Mouse (Mus musculus): Measurements from ENCODE around the gene Gm49403. TPM values are rescaled to one million over a fixed set of nuclear protein-coding genes. Genes with fewer than 3 reads are reported as not detected.

Gene Gm49403
- polyA plus RNA-seq, 1 experiment from 2014 or later: not detected

DNA sequence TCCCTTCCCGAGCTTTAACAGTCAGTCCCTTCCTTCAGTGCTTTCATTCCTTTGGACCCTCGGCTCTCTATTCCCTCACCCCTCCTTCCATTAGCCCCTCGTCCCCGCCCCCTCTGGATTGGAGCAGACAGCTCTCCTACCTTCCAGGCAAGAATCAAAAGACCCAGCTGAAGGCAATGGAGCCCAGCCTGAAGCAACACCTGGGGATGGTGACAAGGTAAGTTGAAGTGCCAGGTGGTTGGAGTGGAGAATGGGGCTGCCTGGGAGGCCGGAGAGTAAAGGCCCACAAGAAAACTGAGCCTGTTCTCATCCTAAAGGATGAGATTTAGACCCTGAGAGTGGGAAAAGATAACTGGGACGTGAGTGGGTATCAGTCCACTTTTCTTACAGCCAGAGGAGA is 24.8 kb downstream of the Gm49403 start:
- no peak for ATAC-seq
- in situ Hi-C loops (cut with MboI; ENCODE audit: low pct_unique_long_range_greater_than_20kb): no loop called here

DNA sequence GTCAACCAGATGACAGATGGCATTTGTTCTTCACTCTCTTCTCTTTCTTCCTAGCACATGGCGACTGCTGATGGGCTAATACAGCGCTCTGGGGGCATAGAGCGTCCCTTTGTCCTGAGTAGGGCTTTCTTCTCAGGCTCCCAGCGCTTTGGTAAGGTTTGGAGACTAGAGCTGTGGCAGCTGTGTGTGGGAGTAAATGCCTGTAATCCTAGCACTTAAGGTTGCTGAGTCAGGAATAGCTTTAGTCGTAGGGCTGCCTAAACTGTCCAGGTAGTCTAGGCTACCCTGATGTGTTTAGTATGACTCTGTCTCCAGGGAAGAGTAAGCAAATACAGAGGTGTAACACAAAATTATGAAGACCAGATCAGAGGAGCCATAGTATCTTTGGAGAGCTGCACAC is 28.1 kb downstream of the Gm49403 start:
- TF ChIP-seq CTCF (IDR thresholded peaks at IDR 0.05): no peak
- no peaks in the 10 kb centered on the region for H3K27me3 ChIP-seq
- no peak for DNase-seq (ENCODE audit: low read depth, low spot score)
- POLR2A ChIA-PET: interaction anchor here (0.6 kb wide), 1 partner anchor 10 kb away, joined by 6 read pairs; no protein-coding TSS in a partner anchor
- CTCF ChIA-PET: interaction anchor here (0.9 to 1.3 kb wide), 3 partner anchors 11 to 73 kb away, joined by 3 to 4 read pairs (median 3); partner anchors contain the start of gene Gng3
- no peak for ATAC-seq
- in situ Hi-C loops (cut with MboI; ENCODE audit: low pct_unique_long_range_greater_than_20kb): no loop called here

More for the DNA sequence above, 24.8 kb downstream of the Gm49403 start:
- POLR2A ChIA-PET: no interaction called here
- H3K27me3 ChIP-seq: no peaks in the 10 kb centered on the region
- CTCF ChIA-PET: no interaction called here
- TF ChIP-seq CTCF (IDR thresholded peaks at IDR 0.05): no peak
- no peak for DNase-seq (ENCODE audit: low read depth, low spot score)

DNA sequence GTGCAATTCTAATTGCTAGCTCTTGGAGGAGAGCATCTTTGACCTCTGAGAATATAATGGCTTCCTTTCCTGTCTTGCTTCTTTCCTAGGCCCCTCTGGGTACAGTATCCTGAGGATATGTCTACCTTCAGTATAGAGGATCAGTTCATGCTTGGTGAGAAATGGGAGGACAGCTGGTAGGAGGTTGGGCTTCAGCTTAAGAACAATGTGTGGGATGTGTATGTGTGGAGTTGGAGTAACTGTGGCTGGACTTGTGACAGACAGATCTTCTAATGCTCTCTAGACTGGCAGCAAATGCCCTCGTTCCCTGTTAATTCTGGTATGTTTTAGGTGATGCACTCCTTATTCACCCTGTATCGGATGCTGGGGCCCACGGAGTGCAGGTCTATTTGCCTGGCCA is 30.5 kb downstream of the Gm49403 start:
- no peaks in the 10 kb centered on the region for H3K27me3 ChIP-seq
- ChIA-PET CTCF (interaction anchor here (1.6 kb wide), 1 partner anchor 10 kb away, joined by 4 read pairs; no protein-coding TSS in a partner anchor), POLR2A (no interaction called here)
- no peak for DNase-seq (ENCODE audit: low read depth, low spot score)
- TF ChIP-seq CTCF (IDR thresholded peaks at IDR 0.05): no peak
- ATAC-seq: no peak
- in situ Hi-C loops (cut with MboI; ENCODE audit: low pct_unique_long_range_greater_than_20kb): no loop called here

GRCm38 (mm10) chr19:8919000-8919399 is 35.3 kb downstream of the Gm49403 start:
- DNase-seq (ENCODE audit: low read depth, low spot score) (no peak), ATAC-seq (no peak)
- in situ Hi-C loops (cut with MboI; ENCODE audit: low pct_unique_long_range_greater_than_20kb): no loop called here
- POLR2A ChIA-PET: interaction anchor here (1.6 to 3.4 kb wide), 2 partner anchors 18 to 46 kb away, joined by 5 to 18 read pairs; no protein-coding TSS in a partner anchor
- CTCF ChIA-PET: interaction anchor here (1.4 to 1.6 kb wide), 3 partner anchors 15 to 47 kb away, joined by 3 to 5 read pairs (median 3); no protein-coding TSS in a partner anchor
- TF ChIP-seq CTCF (IDR thresholded peaks at IDR 0.05): no peak
- no peaks in the 10 kb centered on the region for H3K27me3 ChIP-seq

GRCm38 (mm10) chr19:8919684-8920072 is 35.9 kb downstream of the Gm49403 start:
- ChIA-PET POLR2A (interaction anchor here (0.9 to 3.4 kb wide), 3 partner anchors 14 to 19 kb away, joined by 3 to 18 read pairs (median 3); no protein-coding TSS in a partner anchor), CTCF (interaction anchor here (1.3 to 1.6 kb wide), 5 partner anchors 16 to 190 kb away, joined by 3 to 5 read pairs (median 3); no protein-coding TSS in a partner anchor)
- in situ Hi-C loops (cut with MboI; ENCODE audit: low pct_unique_long_range_greater_than_20kb): no loop called here
- TF ChIP-seq CTCF (IDR thresholded peaks at IDR 0.05): no peak
- H3K27me3 ChIP-seq: no peaks in the 10 kb centered on the region
- ATAC-seq (no peak), DNase-seq (ENCODE audit: low read depth, low spot score) (no peak)

GRCm38 (mm10) chr19:8920073-8920736 is 36.5 kb downstream of the Gm49403 start, which contains the start of gene B3gat3:
B3gat3 (plus strand) TSS chr19:8920374.
- H3K27me3 ChIP-seq: no peaks in the 10 kb centered on the region
- POLR2A ChIA-PET: interaction anchor here (0.6 to 3.4 kb wide), 4 partner anchors 13 to 33 kb away, joined by 3 to 18 read pairs (median 3); no protein-coding TSS in a partner anchor
- TF ChIP-seq CTCF (IDR thresholded peaks at IDR 0.05): no peak
- DNase-seq (ENCODE audit: low read depth, low spot score) (no peak), ATAC-seq (peak; percentile 98)
- in situ Hi-C loops (cut with MboI; ENCODE audit: low pct_unique_long_range_greater_than_20kb): no loop called here
- CTCF ChIA-PET: interaction anchor here (1.3 to 1.6 kb wide), 5 partner anchors 16 to 190 kb away, joined by 3 to 5 read pairs (median 3); no protein-coding TSS in a partner anchor

- in situ Hi-C loops (cut with MboI; ENCODE audit: low pct_unique_long_range_greater_than_20kb): no loop called here
- no peak for DNase-seq (ENCODE audit: low read depth, low spot score)
- ChIA-PET POLR2A (interaction anchor here (0.7 to 3.4 kb wide), 4 partner anchors 10 to 39 kb away, joined by 3 to 18 read pairs (median 6); no protein-coding TSS in a partner anchor), CTCF (interaction anchor here (1.3 to 1.5 kb wide), 2 partner anchors 42 to 189 kb away, joined by 3 read pairs; no protein-coding TSS in a partner anchor)
- H3K27me3 ChIP-seq: no peaks in the 10 kb centered on the region
- TF ChIP-seq CTCF (IDR thresholded peaks at IDR 0.05): no peak
- ATAC-seq: no peak
These were observed 37.1 kb downstream of the Gm49403 start for GRCm38 (mm10) chr19:8920836-8921291.

GRCm38 (mm10) chr19:8921741-8922140 is 38.0 kb downstream of the Gm49403 start:
- ATAC-seq: no peak
- ChIA-PET CTCF (interaction anchor here (1.2 kb wide), 1 partner anchor 8 kb away, joined by 3 read pairs; no protein-coding TSS in a partner anchor), POLR2A (interaction anchor here (0.7 to 3.4 kb wide), 4 partner anchors 9 to 143 kb away, joined by 5 to 18 read pairs (median 6); no protein-coding TSS in a partner anchor)
- H3K27me3 ChIP-seq: no peaks in the 10 kb centered on the region
- in situ Hi-C loops (cut with MboI; ENCODE audit: low pct_unique_long_range_greater_than_20kb): no loop called here
- DNase-seq (ENCODE audit: low read depth, low spot score): no peak
- no peak for TF ChIP-seq CTCF (IDR thresholded peaks at IDR 0.05)

- ChIA-PET CTCF (no interaction called here), POLR2A (no interaction called here)
- DNase-seq (ENCODE audit: low read depth, low spot score) (no peak), ATAC-seq (no peak)
- no peak for TF ChIP-seq CTCF (IDR thresholded peaks at IDR 0.05)
- in situ Hi-C loops (cut with MboI; ENCODE audit: low pct_unique_long_range_greater_than_20kb): no loop called here
- H3K27me3 ChIP-seq: no peaks in the 10 kb centered on the region
These were observed 43.0 kb downstream of the Gm49403 start for GRCm38 (mm10) chr19:8926766-8927165.

DNA sequence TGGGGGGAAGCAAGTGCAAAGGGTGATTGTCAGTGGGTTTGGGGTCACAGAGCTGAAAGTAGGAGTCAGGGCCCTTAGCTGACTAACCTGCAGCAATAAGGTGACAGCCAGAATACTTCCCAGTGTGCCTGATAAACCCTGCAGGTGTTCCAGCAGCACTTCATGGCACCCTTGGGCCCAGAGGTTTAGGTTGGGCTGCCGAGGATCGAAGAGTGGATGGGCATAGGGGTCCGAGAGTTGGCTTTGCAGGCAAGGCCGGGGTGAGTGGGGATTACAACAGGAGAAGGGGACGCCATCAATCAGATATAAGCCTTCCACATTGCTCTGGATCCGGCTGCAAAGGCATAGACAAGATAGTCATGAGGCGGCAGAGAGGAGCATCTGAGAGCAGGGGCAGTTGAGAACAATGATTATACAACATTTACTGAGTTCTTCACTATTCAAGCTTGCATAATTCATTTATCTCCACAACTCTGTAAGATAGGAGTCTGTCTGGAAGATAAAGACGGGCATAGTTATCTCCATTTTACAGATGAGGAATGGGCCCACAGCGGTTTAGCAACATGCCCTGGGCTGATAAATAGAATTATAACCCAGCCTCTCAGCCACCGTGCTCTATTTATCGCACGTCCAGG is 44.3 kb downstream of the Gm49403 start:
- ChIA-PET POLR2A (no interaction called here), CTCF (no interaction called here)
- in situ Hi-C loops (cut with MboI; ENCODE audit: low pct_unique_long_range_greater_than_20kb): no loop called here
- ATAC-seq (no peak), DNase-seq (ENCODE audit: low read depth, low spot score) (no peak)
- no peaks in the 10 kb centered on the region for H3K27me3 ChIP-seq
- TF ChIP-seq CTCF (IDR thresholded peaks at IDR 0.05): no peak
